Mouse (Mus musculus): Measurements from ENCODE around the gene Ppp1r32. TPM values are rescaled to one million over a fixed set of nuclear protein-coding genes. Genes with fewer than 3 reads are reported as not detected.

The Ppp1r32 gene
- total RNA-seq (2014; rRNA removed) (4.0 and 5.4 TPM in 2 replicates), polyA plus RNA-seq (2015; fragmentation: Nextera tagmentation; extraction: Ambion mirVana) (2.3 and 2.9 TPM in 2 replicates)

DNA sequence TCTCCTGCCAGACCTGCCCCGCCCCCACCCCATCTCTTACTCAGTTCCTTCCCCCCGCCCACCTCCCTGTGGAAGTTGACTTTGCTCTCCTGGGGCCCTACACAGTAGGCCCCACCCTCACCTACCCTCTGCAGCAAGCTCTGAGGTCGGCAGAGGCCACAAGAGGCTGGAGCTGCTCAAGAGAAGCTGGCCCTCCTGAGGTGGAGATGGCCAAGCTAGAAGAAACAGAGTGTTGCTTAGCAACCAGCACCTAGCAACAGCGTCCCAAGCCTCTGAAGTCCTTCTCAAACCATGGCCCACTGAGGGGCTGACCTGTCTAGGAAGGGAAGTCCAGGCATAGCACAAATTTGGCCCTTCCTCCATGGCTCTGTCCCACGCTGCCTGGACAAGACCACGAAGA, at the start of gene Ppp1r32:
Gene Ppp1r32, minus strand, starts transcription at position 226 of the 400 bp plus-strand sequence.
- Histone ChIP-seq H3K4me3 (ENCODE audit: low read length) (no peak within 1 kb of the TSS), H3K36me3 (ENCODE audit: insufficient read depth, low read length) (no peaks in the 10 kb centered on the region), H3K27me3 (ENCODE audit: insufficient read depth, low read length) (peaks cover 2% of the 10 kb centered on the region; the same call in 1 of the 2 replicates), H3K4me1 (ENCODE audit: insufficient read depth, low read length) (peaks cover 6% of the 10 kb centered on the region), H3K27ac (no peak within 1 kb of the TSS), H3K9me3 (ENCODE audit: low read length) (no peaks in the 10 kb centered on the region), H3K4me2 (ENCODE audit: low read depth, low read length) (no peak within 1 kb of the TSS), H3K9ac (replicated peaks; ENCODE audit: low read length) (no peak within 1 kb of the TSS)
- WGBS = 19% methylated on average over 6 of the region's 6 CpGs
- ATAC-seq (peak; percentile 71), DNase-seq (ENCODE audit: low spot score) (peak; percentile 83)
- no peak for TF ChIP-seq CTCF (IDR thresholded peaks at IDR 0.05; ENCODE audit: low read depth)

DNA sequence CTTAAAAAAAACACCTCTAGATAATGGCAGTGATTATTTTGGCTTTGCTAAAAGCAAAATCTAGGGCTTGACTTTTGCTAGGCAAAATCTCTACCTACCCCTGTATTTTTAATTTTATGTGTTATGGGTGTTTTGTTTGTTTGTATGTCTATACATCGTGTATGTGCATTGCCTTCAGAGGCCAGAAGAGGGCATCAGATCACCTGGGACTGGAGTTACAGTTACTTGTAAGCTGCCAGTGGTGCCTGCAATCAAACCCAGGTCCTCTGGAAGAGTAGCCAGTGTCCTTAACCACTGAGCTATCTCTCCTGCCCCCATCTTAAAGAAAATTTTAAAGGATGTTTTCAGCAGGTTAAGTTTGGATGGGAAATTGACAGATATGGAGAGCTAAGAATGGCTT, 47.4 kb upstream of the Ppp1r32 start:
- WGBS = 93% methylated on average over 1 of the region's 1 CpGs
- Histone ChIP-seq H3K9me3 (ENCODE audit: low read length) (no peaks in the 10 kb centered on the region), H3K27me3 (ENCODE audit: insufficient read depth, low read length) (no peaks in the 10 kb centered on the region), H3K27ac (no peak overlapping the region), H3K36me3 (ENCODE audit: insufficient read depth, low read length) (peaks cover 35% of the 10 kb centered on the region), H3K4me2 (ENCODE audit: low read depth, low read length) (no peak overlapping the region), H3K9ac (replicated peaks; ENCODE audit: low read length) (no peak overlapping the region), H3K4me1 (ENCODE audit: insufficient read depth, low read length) (peaks cover 12% of the 10 kb centered on the region; the same call in 1 of the 2 replicates), H3K4me3 (ENCODE audit: low read length) (no peak overlapping the region)
- TF ChIP-seq CTCF (IDR thresholded peaks at IDR 0.05; ENCODE audit: low read depth) = 0 out of 2 replicates have a peak, but pooled peaks have one; percentile 8
- ATAC-seq = no peak
- no peak for DNase-seq (ENCODE audit: low spot score)

DNA sequence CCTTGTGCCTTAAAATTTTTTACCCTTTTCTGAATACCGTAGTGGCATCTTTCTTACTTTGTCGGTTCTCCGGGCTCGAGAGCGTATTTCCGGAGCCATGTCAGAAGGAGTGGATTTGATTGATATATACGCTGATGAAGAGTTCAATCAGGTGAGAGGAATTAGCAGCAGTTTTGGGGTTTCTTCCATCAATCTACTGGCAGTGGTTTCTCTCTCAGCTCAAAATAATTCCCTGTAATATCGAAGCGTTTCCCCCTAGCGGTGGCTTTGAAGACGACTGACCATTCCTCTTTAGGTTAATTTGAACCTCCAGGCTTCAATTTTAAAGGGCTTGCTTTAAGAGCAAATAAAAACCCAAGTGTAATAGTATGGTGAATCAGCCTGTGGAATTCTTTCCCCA, 43.2 kb upstream of the Ppp1r32 start, which contains the start of gene Sdhaf2:
Gene Sdhaf2, minus strand, starts transcription at position 233 of the 400 bp plus-strand sequence.
- WGBS = under 1% methylated on average over 11 of the region's 11 CpGs
- Histone ChIP-seq H3K27ac (peak within 1 kb of the TSS; percentile 99), H3K27me3 (ENCODE audit: insufficient read depth, low read length) (no peaks in the 10 kb centered on the region), H3K36me3 (ENCODE audit: insufficient read depth, low read length) (0 out of 2 replicates have a peak, but pooled peaks cover 7% of the 10 kb centered on the region), H3K9ac (replicated peaks; ENCODE audit: low read length) (peak within 1 kb of the TSS; percentile 99), H3K4me2 (ENCODE audit: low read depth, low read length) (peak within 1 kb of the TSS; percentile 68), H3K4me1 (ENCODE audit: insufficient read depth, low read length) (peaks cover 15% of the 10 kb centered on the region; the same call in 1 of the 2 replicates), H3K4me3 (ENCODE audit: low read length) (peak within 1 kb of the TSS; percentile 93), H3K9me3 (ENCODE audit: low read length) (no peaks in the 10 kb centered on the region)
- peak; percentile 42 for ATAC-seq
- peak; percentile 75 for TF ChIP-seq CTCF (IDR thresholded peaks at IDR 0.05; ENCODE audit: low read depth)
- peak; percentile 85 for DNase-seq (ENCODE audit: low spot score)

DNA sequence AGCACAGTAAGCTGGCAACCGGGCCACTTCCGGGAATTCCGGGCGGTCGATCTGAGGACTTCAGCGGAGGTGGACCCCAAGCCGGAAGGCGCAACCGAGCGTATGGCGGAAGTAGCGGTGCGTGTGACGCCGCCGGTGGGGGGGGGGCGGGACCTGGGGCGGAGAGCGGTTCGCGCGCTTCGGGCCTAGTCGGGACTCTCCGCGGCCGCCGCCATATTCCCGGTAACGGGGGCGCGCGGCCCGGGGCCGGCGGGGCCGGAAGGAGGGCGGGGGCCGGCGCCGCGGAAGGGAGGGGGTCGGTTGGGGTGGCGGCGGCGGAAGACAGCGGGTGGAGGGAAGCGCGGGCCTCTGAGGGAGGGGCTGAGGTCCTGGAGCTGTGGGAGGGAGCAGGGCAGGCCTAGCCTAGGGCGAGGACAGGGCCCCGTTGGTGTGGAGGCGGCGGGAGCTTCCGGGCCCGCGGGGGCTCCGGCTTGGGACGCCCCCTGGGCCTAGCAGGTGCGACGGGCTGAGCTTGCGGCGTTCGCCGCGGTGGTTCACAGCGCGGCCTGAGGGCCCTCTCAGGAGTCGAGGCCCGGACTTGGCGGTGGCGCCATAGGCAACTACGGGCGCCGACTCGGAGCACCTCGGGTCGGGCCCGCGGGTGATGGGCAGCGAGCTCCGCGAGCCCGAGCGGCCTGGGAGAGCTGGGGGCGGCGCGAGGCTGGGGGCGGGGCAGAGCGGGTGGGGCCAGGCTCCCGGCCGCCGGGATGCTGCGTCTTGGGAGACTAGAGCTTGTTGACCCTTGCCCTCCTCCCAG, 42.6 kb upstream of the Ppp1r32 start, which contains the start of gene Cpsf7:
Gene Cpsf7, plus strand, starts transcription at position 161 of the 796 bp plus-strand sequence.
- Histone ChIP-seq H3K36me3 (ENCODE audit: insufficient read depth, low read length) (0 out of 2 replicates have a peak, but pooled peaks cover 7% of the 10 kb centered on the region), H3K27ac (peak within 1 kb of the TSS; percentile 99), H3K9me3 (ENCODE audit: low read length) (no peaks in the 10 kb centered on the region), H3K27me3 (ENCODE audit: insufficient read depth, low read length) (no peaks in the 10 kb centered on the region), H3K4me3 (ENCODE audit: low read length) (peak within 1 kb of the TSS; percentile 93), H3K4me2 (ENCODE audit: low read depth, low read length) (peak within 1 kb of the TSS; percentile 68), H3K4me1 (ENCODE audit: insufficient read depth, low read length) (peaks cover 15% of the 10 kb centered on the region; the same call in 1 of the 2 replicates), H3K9ac (replicated peaks; ENCODE audit: low read length) (peak within 1 kb of the TSS; percentile 99)
- ATAC-seq (peak; percentile 94), DNase-seq (ENCODE audit: low spot score) (peak; percentile 96)
- no peak for TF ChIP-seq CTCF (IDR thresholded peaks at IDR 0.05; ENCODE audit: low read depth)
- WGBS = 1% methylated on average over 59 of the region's 93 CpGs

DNA sequence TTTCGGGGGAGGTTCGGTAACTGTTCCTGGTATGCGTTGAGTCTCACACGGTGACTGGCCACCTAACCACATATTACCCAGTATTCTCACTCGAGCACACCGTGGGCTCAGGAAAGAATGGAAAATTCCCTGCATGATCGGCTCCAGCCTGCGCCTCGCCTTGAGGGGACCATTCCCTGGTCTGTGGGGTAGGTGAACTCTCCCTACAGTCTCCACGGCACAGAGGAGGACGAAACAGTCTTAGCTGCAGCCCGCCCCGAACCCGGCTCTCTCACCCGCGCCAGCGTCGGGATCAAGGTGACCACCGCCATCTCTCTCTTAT, 42.0 kb upstream of the Ppp1r32 start:
- no peak for ATAC-seq
- no peak for TF ChIP-seq CTCF (IDR thresholded peaks at IDR 0.05; ENCODE audit: low read depth)

DNA sequence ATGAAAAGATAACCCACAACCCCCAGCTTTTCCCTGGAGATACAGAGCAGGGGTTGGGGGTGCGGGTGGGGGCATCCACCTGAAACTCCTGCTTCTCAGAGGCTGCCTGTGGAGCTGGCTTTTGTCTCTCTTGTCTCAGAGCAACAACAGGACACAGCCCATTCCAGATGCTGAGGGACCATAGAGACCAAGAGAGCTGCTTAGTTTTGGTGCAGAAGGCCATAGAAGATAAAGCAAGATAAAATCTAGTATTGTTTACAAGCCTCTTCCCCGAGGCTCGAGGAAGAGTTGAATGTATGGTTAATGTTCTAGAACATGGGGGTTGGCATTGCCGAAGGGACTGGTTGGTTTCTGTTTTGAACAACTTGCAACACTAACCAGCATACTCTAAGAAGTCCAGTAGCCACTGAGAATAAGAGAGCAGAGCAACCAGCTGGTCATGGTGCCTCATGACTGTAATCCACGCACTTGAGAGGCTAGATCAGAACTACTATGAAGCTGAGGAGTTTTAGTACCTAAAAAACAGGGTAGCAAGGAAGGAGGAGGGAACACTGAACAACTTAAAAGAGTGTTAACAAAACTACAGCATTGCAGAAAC, 40.9 kb upstream of the Ppp1r32 start:
- Histone ChIP-seq H3K9ac (replicated peaks; ENCODE audit: low read length) (no peak overlapping the region), H3K4me3 (ENCODE audit: low read length) (no peak overlapping the region)

More for the DNA sequence above, 42.0 kb upstream of the Ppp1r32 start:
- Histone ChIP-seq H3K4me2 (ENCODE audit: low read depth, low read length) (peak overlapping the region; percentile 68), H3K9me3 (ENCODE audit: low read length) (no peaks in the 10 kb centered on the region), H3K36me3 (ENCODE audit: insufficient read depth, low read length) (0 out of 2 replicates have a peak, but pooled peaks cover 7% of the 10 kb centered on the region), H3K27ac (peak overlapping the region; percentile 99), H3K4me1 (ENCODE audit: insufficient read depth, low read length) (peaks cover 15% of the 10 kb centered on the region; the same call in 1 of the 2 replicates), H3K27me3 (ENCODE audit: insufficient read depth, low read length) (no peaks in the 10 kb centered on the region), H3K4me3 (ENCODE audit: low read length) (peak overlapping the region; percentile 93), H3K9ac (replicated peaks; ENCODE audit: low read length) (peak overlapping the region; percentile 99)
- no peak for DNase-seq (ENCODE audit: low spot score)
- WGBS = 0% methylated on average over 19 of the region's 19 CpGs

More for the DNA sequence above, 40.9 kb upstream of the Ppp1r32 start:
- no peak overlapping the region for H3K27ac ChIP-seq
- H3K4me2 ChIP-seq (ENCODE audit: low read depth, low read length) = peak overlapping the region; percentile 68
- H3K36me3 ChIP-seq (ENCODE audit: insufficient read depth, low read length) = 0 out of 2 replicates have a peak, but pooled peaks cover 7% of the 10 kb centered on the region
- no peaks in the 10 kb centered on the region for H3K9me3 ChIP-seq (ENCODE audit: low read length)
- TF ChIP-seq CTCF (IDR thresholded peaks at IDR 0.05; ENCODE audit: low read depth) = no peak
- DNase-seq (ENCODE audit: low spot score) (no peak), ATAC-seq (no peak)
- 88% methylated on average over 5 of the region's 5 CpGs for WGBS
- no peaks in the 10 kb centered on the region for H3K27me3 ChIP-seq (ENCODE audit: insufficient read depth, low read length)
- H3K4me1 ChIP-seq (ENCODE audit: insufficient read depth, low read length) = peaks cover 15% of the 10 kb centered on the region; the same call in 1 of the 2 replicates
